Comparison of ENCODE assay signal across 18 mouse cellular contexts in genomic region chr8:117805419-117805818, GRCm38 (mm10). TPM values are rescaled to one million over a fixed set of nuclear protein-coding genes. Genes with fewer than 3 reads are reported as not detected.
DNase-seq lines count a peak whose midpoint lies in the region; ATAC-seq and TF ChIP-seq lines count a peak whose summit lies in the region.
"Had no signal": no experiment of that assay in that cellular context is flagged by ENCODE, and none has a peak within 500 bp of the region (broad histone marks: within the 10 kb centered on the region; RNA-seq: fewer than 3 reads in every experiment).

No protein-coding gene starts in this region.

- H3K36me3 ChIP-seq in kidney, postnatal 0 days (ENCODE audit: insufficient read depth, low read length), result no peaks in the 10 kb centered on the region
- no peaks in the 10 kb centered on the region for H3K36me3 ChIP-seq in lung, embryonic 16.5 days (ENCODE audit: control insufficient read depth, insufficient read depth, low read length)
- no peaks in the 10 kb centered on the region for H3K36me3 ChIP-seq in stomach, embryonic 16.5 days (ENCODE audit: control insufficient read depth, insufficient read depth, low read length)
- H3K36me3 ChIP-seq: hindbrain, embryonic 13.5 days; limb, embryonic 10.5 days; liver, embryonic 13.5 days; neural tube, embryonic 13.5 days had no signal

- TF ChIP-seq CTCF in kidney, postnatal 0 days (IDR thresholded peaks at IDR 0.05; ENCODE audit: low read depth), result no peak

- peak; percentile 53; the same call in 1 of the 2 replicates for ATAC-seq in kidney, postnatal 0 days (replicated peaks; ENCODE audit: low FRiP score, low read depth)
- no peak for ATAC-seq in lung, embryonic 16.5 days (ENCODE audit: low read depth)
- ATAC-seq in stomach, embryonic 16.5 days (ENCODE audit: insufficient read depth, low FRiP score), result peak; percentile 33; the same call in 1 of the 2 replicates
- ATAC-seq in activated CD4-positive, CD25-positive, alpha-beta regulatory T cell, adult 4 months, result no peak

- H3K27me3 ChIP-seq in kidney, postnatal 0 days (ENCODE audit: insufficient read depth, low read length), result no peaks in the 10 kb centered on the region
- no peaks in the 10 kb centered on the region for H3K27me3 ChIP-seq in lung, embryonic 16.5 days (ENCODE audit: control insufficient read depth, insufficient read depth, low read depth, low read length)
- H3K27me3 ChIP-seq in stomach, embryonic 16.5 days (ENCODE audit: control insufficient read depth, insufficient read depth, low read length), result no peaks in the 10 kb centered on the region
- H3K27me3 ChIP-seq: hindbrain, embryonic 13.5 days; neural tube, embryonic 13.5 days had no signal

- no peak overlapping the region for H3K4me2 ChIP-seq in kidney, postnatal 0 days (ENCODE audit: low read length)
- H3K4me2 ChIP-seq in lung, embryonic 16.5 days (ENCODE audit: low read depth, low read length), result no peak overlapping the region
- H3K4me2 ChIP-seq in stomach, embryonic 16.5 days (ENCODE audit: low read depth, low read length), result no peak overlapping the region
- H3K4me2 ChIP-seq: hindbrain, embryonic 13.5 days; liver, embryonic 13.5 days; neural tube, embryonic 13.5 days had no signal

- H3K27ac ChIP-seq in kidney, postnatal 0 days, result peak overlapping the region; percentile 71
- 0 out of 2 replicates have a peak overlapping the region, but pooled peaks have one; percentile 32 for H3K27ac ChIP-seq in lung, embryonic 16.5 days (ENCODE audit: low read length)
- H3K27ac ChIP-seq in stomach, embryonic 16.5 days (ENCODE audit: low read length), result peak overlapping the region; percentile 74
- H3K27ac ChIP-seq: hindbrain, embryonic 13.5 days; limb, embryonic 10.5 days; liver, embryonic 13.5 days; neural tube, embryonic 13.5 days had no signal

- no peak overlapping the region for H3K9ac ChIP-seq in kidney, postnatal 0 days (ENCODE audit: low read depth, low read length)
- H3K9ac ChIP-seq in lung, embryonic 16.5 days (ENCODE audit: low read length), result no peak overlapping the region
- H3K9ac ChIP-seq in stomach, embryonic 16.5 days (ENCODE audit: low read length), result no peak overlapping the region
- H3K9ac ChIP-seq: hindbrain, embryonic 13.5 days; liver, embryonic 13.5 days; neural tube, embryonic 13.5 days had no signal

- H3K4me3 ChIP-seq in kidney, postnatal 0 days (replicated peaks; ENCODE audit: low read depth, low read length), result no peak overlapping the region
- no peak overlapping the region for H3K4me3 ChIP-seq in lung, embryonic 16.5 days (ENCODE audit: low read length)
- no peak overlapping the region for H3K4me3 ChIP-seq in stomach, embryonic 16.5 days (replicated peaks; ENCODE audit: low read length)
- H3K4me3 ChIP-seq: erythroblast, embryonic 14.5 days; hindbrain, embryonic 13.5 days; limb, embryonic 10.5 days; liver, embryonic 13.5 days; megakaryocyte, embryonic 14.5 days; neural tube, embryonic 13.5 days had no signal

- DNase-seq in kidney, adult 18-20 months, result peak; percentile 46
- peak; percentile 74 for DNase-seq in kidney, postnatal 0 days (ENCODE audit: low spot score)
- DNase-seq in adrenal gland, postnatal 36 days, result no peak
- DNase-seq in urinary bladder, adult 2 months (ENCODE audit: low spot score), result no peak
- DNase-seq: adrenal gland, postnatal 25 days; cerebellum, postnatal 14 days; gastrocnemius, postnatal 14 days; heart, postnatal 10 days; liver, embryonic 13.5 days; thymus, postnatal 25 days had no signal

- 41% methylated on average over 5 of the region's 5 CpGs for WGBS in kidney, postnatal 0 days
- 47% methylated on average over 5 of the region's 5 CpGs for WGBS in lung, embryonic 16.5 days
- 46% methylated on average over 5 of the region's 5 CpGs for WGBS in stomach, embryonic 16.5 days

- H3K9me3 ChIP-seq in kidney, postnatal 0 days (replicated peaks; ENCODE audit: low read length), result no peaks in the 10 kb centered on the region
- H3K9me3 ChIP-seq in lung, embryonic 16.5 days (ENCODE audit: control insufficient read depth, low read length), result no peaks in the 10 kb centered on the region
- no peaks in the 10 kb centered on the region for H3K9me3 ChIP-seq in stomach, embryonic 16.5 days (replicated peaks; ENCODE audit: control insufficient read depth, low read length)
- H3K9me3 ChIP-seq: hindbrain, embryonic 13.5 days; limb, embryonic 10.5 days; liver, embryonic 13.5 days; neural tube, embryonic 13.5 days had no signal

- peaks cover 11% of the 10 kb centered on the region for H3K4me1 ChIP-seq in kidney, postnatal 0 days (replicated peaks; ENCODE audit: insufficient read depth, low read length)
- peaks cover 6% of the 10 kb centered on the region for H3K4me1 ChIP-seq in lung, embryonic 16.5 days (replicated peaks; ENCODE audit: control insufficient read depth, insufficient read depth, low read length)
- peaks cover 8% of the 10 kb centered on the region for H3K4me1 ChIP-seq in stomach, embryonic 16.5 days (ENCODE audit: control insufficient read depth, insufficient read depth, low read length)

RNA-seq across cellular contexts. Expression of gene Mphosph6, which starts 3.7 kb away (rescaled TPM):
- 62.2 and 65.3 TPM in 2 replicates for polyA plus RNA-seq in kidney, postnatal 0 days (2015; fragmentation: Nextera tagmentation; extraction: Ambion mirVana)
- 53.5 and 58.1 TPM in 2 replicates for polyA plus RNA-seq in lung, embryonic 16.5 days (2015; fragmentation: Nextera tagmentation; extraction: Ambion mirVana)
- 54.4 and 60.9 TPM in 2 replicates for polyA plus RNA-seq in stomach, embryonic 16.5 days (2015; fragmentation: Nextera tagmentation; extraction: Ambion mirVana)
- polyA plus RNA-seq in activated CD4-positive, CD25-positive, alpha-beta regulatory T cell, adult 4 months (2017; shearing (Covaris generic)), result 10 to 100 TPM; 61.0 to 74.5 TPM
- total RNA-seq in adrenal gland, postnatal 36 days (2021), result 10 to 100 TPM; 14.3 to 16.2 TPM
- polyA plus RNA-seq in urinary bladder, adult 2 months (2012; rRNA removed), result 22.3 and 23.6 TPM in 2 replicates

Comparison
In these comparisons a context has a peak if more than half of its experiments do, and no peak if none do; other contexts are left out.
1. DNase-seq: peak in kidney, adult 18-20 months (single experiment) and kidney, postnatal 0 days (single experiment); none in adrenal gland, postnatal 36 days (0 of 2) and urinary bladder, adult 2 months (single experiment).
2. ATAC-seq: peak in kidney, postnatal 0 days (single experiment) and stomach, embryonic 16.5 days (single experiment); none in lung, embryonic 16.5 days (single experiment) and activated CD4-positive, CD25-positive, alpha-beta regulatory T cell, adult 4 months (single experiment).
3. Peak in every context shown above with its lines, with median percentiles within 50 percentile points of each other: H3K27ac ChIP-seq.